Mouse (Mus musculus): Measurements from ENCODE around the gene Fbxw7.

DNA sequence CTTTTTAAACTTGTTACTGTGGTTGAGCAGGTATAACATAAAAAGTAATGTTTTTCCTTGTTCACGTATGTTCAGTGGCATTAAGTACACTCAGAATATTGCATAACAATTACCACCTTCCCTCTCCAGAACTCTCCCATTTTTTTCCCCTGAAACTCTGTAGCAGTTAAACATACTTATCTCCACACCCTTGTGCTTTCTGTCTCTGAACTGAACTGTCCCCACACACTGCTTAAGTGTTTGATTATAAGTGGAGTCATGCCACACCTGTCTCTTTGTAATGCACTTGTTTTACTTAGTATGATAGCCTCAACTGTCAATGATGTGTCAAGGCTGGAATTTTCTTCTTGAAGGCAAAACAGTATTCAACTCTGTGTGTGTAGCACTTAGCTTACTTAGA is 108.6 kb downstream of the Fbxw7 start:
- TF ChIP-seq CTCF (IDR thresholded peaks at IDR 0.05; ENCODE audit: low read depth) (no peak), EP300 (IDR thresholded peaks at IDR 0.05; ENCODE audit: low read depth) (no peak)
